Mouse (Mus musculus): Measurements from ENCODE around the gene Lrrc8d. TPM values are rescaled to one million over a fixed set of nuclear protein-coding genes. Genes with fewer than 3 reads are reported as not detected.

Gene Lrrc8d
- polyA plus RNA-seq, 1 experiment: 34.6 TPM

GRCm38 (mm10) chr5:105777645-105778044, 77.9 kb downstream of the Lrrc8d start:
- Histone ChIP-seq H3K36me3 (ENCODE audit: control insufficient read depth, insufficient read depth, low read length, poor library complexity, severe bottlenecking) (no peaks in the 10 kb centered on the region), H3K27me3 (ENCODE audit: control insufficient read depth, insufficient read depth, low read length, poor library complexity, severe bottlenecking) (no peaks in the 10 kb centered on the region), H3K4me3 (ENCODE audit: low read depth, low read length) (no peak overlapping the region), H3K9me3 (replicated peaks; ENCODE audit: control insufficient read depth, insufficient read depth, low read length, poor library complexity, severe bottlenecking) (no peaks in the 10 kb centered on the region), H3K27ac (ENCODE audit: insufficient read depth, low read length) (no peak overlapping the region), H3K4me1 (ENCODE audit: control insufficient read depth, insufficient read depth, low read length) (peaks cover 9% of the 10 kb centered on the region), H3K9ac (ENCODE audit: low read depth, poor library complexity, severe bottlenecking) (no peak overlapping the region)
- no peak for TF ChIP-seq CTCF (IDR thresholded peaks at IDR 0.05; ENCODE audit: low read depth, low read length)
- TF ChIP-seq POLR2A (IDR thresholded peaks at IDR 0.05; ENCODE audit: insufficient read depth, low read length): no peak
- TF ChIP-seq EP300 (IDR thresholded peaks at IDR 0.05; ENCODE audit: insufficient read depth, low read depth, low read length): no peak

- no peak overlapping the region for H3K4me3 ChIP-seq (ENCODE audit: low read depth, low read length)
- H3K36me3 ChIP-seq (ENCODE audit: control insufficient read depth, insufficient read depth, low read length, poor library complexity, severe bottlenecking): no peaks in the 10 kb centered on the region
- no peaks in the 10 kb centered on the region for H3K27me3 ChIP-seq (ENCODE audit: control insufficient read depth, insufficient read depth, low read length, poor library complexity, severe bottlenecking)
- H3K9me3 ChIP-seq (replicated peaks; ENCODE audit: control insufficient read depth, insufficient read depth, low read length, poor library complexity, severe bottlenecking): no peaks in the 10 kb centered on the region
- H3K4me1 ChIP-seq (ENCODE audit: control insufficient read depth, insufficient read depth, low read length): peaks cover 9% of the 10 kb centered on the region
- TF ChIP-seq EP300 (IDR thresholded peaks at IDR 0.05; ENCODE audit: insufficient read depth, low read depth, low read length) (no peak), POLR2A (IDR thresholded peaks at IDR 0.05; ENCODE audit: insufficient read depth, low read length) (no peak)
- H3K27ac ChIP-seq (ENCODE audit: insufficient read depth, low read length): no peak overlapping the region
- no peak overlapping the region for H3K9ac ChIP-seq (ENCODE audit: low read depth, poor library complexity, severe bottlenecking)
Observed at GRCm38 (mm10) chr5:105778189-105778588, 78.4 kb downstream of the Lrrc8d start.

- no peaks in the 10 kb centered on the region for H3K27me3 ChIP-seq (ENCODE audit: control insufficient read depth, insufficient read depth, low read length, poor library complexity, severe bottlenecking)
- no peaks in the 10 kb centered on the region for H3K36me3 ChIP-seq (ENCODE audit: control insufficient read depth, insufficient read depth, low read length, poor library complexity, severe bottlenecking)
- no peak overlapping the region for H3K9ac ChIP-seq (ENCODE audit: low read depth, poor library complexity, severe bottlenecking)
- H3K4me1 ChIP-seq (ENCODE audit: control insufficient read depth, insufficient read depth, low read length): peaks cover 9% of the 10 kb centered on the region
- no peak for TF ChIP-seq EP300 (IDR thresholded peaks at IDR 0.05; ENCODE audit: insufficient read depth, low read depth, low read length)
- no peak for TF ChIP-seq POLR2A (IDR thresholded peaks at IDR 0.05; ENCODE audit: insufficient read depth, low read length)
- no peak for TF ChIP-seq CTCF (IDR thresholded peaks at IDR 0.05; ENCODE audit: low read depth, low read length)
- H3K27ac ChIP-seq (ENCODE audit: insufficient read depth, low read length): no peak overlapping the region
- H3K4me3 ChIP-seq (ENCODE audit: low read depth, low read length): no peak overlapping the region
- H3K9me3 ChIP-seq (replicated peaks; ENCODE audit: control insufficient read depth, insufficient read depth, low read length, poor library complexity, severe bottlenecking): no peaks in the 10 kb centered on the region
Observed at GRCm38 (mm10) chr5:105778723-105779122, 79.0 kb downstream of the Lrrc8d start.

GRCm38 (mm10) chr5:105779331-105779730, 79.6 kb downstream of the Lrrc8d start:
- H3K4me3 ChIP-seq (ENCODE audit: low read depth, low read length): no peak overlapping the region
- TF ChIP-seq CTCF (IDR thresholded peaks at IDR 0.05; ENCODE audit: low read depth, low read length): no peak
- no peak for TF ChIP-seq EP300 (IDR thresholded peaks at IDR 0.05; ENCODE audit: insufficient read depth, low read depth, low read length)
- TF ChIP-seq POLR2A (IDR thresholded peaks at IDR 0.05; ENCODE audit: insufficient read depth, low read length): no peak
- H3K4me1 ChIP-seq (ENCODE audit: control insufficient read depth, insufficient read depth, low read length): peaks cover 9% of the 10 kb centered on the region
- H3K36me3 ChIP-seq (ENCODE audit: control insufficient read depth, insufficient read depth, low read length, poor library complexity, severe bottlenecking): no peaks in the 10 kb centered on the region
- no peaks in the 10 kb centered on the region for H3K9me3 ChIP-seq (replicated peaks; ENCODE audit: control insufficient read depth, insufficient read depth, low read length, poor library complexity, severe bottlenecking)
- no peak overlapping the region for H3K9ac ChIP-seq (ENCODE audit: low read depth, poor library complexity, severe bottlenecking)
- H3K27me3 ChIP-seq (ENCODE audit: control insufficient read depth, insufficient read depth, low read length, poor library complexity, severe bottlenecking): no peaks in the 10 kb centered on the region
- H3K27ac ChIP-seq (ENCODE audit: insufficient read depth, low read length): peak overlapping the region; percentile 13; the same call in 1 of the 2 replicates

GRCm38 (mm10) chr5:105783848-105784247, 84.1 kb downstream of the Lrrc8d start:
- H3K27me3 ChIP-seq (ENCODE audit: control insufficient read depth, insufficient read depth, low read length, poor library complexity, severe bottlenecking): no peaks in the 10 kb centered on the region
- no peaks in the 10 kb centered on the region for H3K9me3 ChIP-seq (replicated peaks; ENCODE audit: control insufficient read depth, insufficient read depth, low read length, poor library complexity, severe bottlenecking)
- H3K36me3 ChIP-seq (ENCODE audit: control insufficient read depth, insufficient read depth, low read length, poor library complexity, severe bottlenecking): no peaks in the 10 kb centered on the region
- no peak overlapping the region for H3K4me3 ChIP-seq (ENCODE audit: low read depth, low read length)
- TF ChIP-seq CTCF (IDR thresholded peaks at IDR 0.05; ENCODE audit: low read depth, low read length) (no peak), POLR2A (IDR thresholded peaks at IDR 0.05; ENCODE audit: insufficient read depth, low read length) (no peak), EP300 (IDR thresholded peaks at IDR 0.05; ENCODE audit: insufficient read depth, low read depth, low read length) (no peak)
- no peak overlapping the region for H3K9ac ChIP-seq (ENCODE audit: low read depth, poor library complexity, severe bottlenecking)
- no peaks in the 10 kb centered on the region for H3K4me1 ChIP-seq (ENCODE audit: control insufficient read depth, insufficient read depth, low read length)
- no peak overlapping the region for H3K27ac ChIP-seq (ENCODE audit: insufficient read depth, low read length)

- no peaks in the 10 kb centered on the region for H3K36me3 ChIP-seq (ENCODE audit: control insufficient read depth, insufficient read depth, low read length, poor library complexity, severe bottlenecking)
- no peak overlapping the region for H3K27ac ChIP-seq (ENCODE audit: insufficient read depth, low read length)
- no peaks in the 10 kb centered on the region for H3K9me3 ChIP-seq (replicated peaks; ENCODE audit: control insufficient read depth, insufficient read depth, low read length, poor library complexity, severe bottlenecking)
- H3K27me3 ChIP-seq (ENCODE audit: control insufficient read depth, insufficient read depth, low read length, poor library complexity, severe bottlenecking): no peaks in the 10 kb centered on the region
- H3K9ac ChIP-seq (ENCODE audit: low read depth, poor library complexity, severe bottlenecking): no peak overlapping the region
- TF ChIP-seq POLR2A (IDR thresholded peaks at IDR 0.05; ENCODE audit: insufficient read depth, low read length) (no peak), EP300 (IDR thresholded peaks at IDR 0.05; ENCODE audit: insufficient read depth, low read depth, low read length) (no peak), CTCF (IDR thresholded peaks at IDR 0.05; ENCODE audit: low read depth, low read length) (no peak)
- no peaks in the 10 kb centered on the region for H3K4me1 ChIP-seq (ENCODE audit: control insufficient read depth, insufficient read depth, low read length)
- H3K4me3 ChIP-seq (ENCODE audit: low read depth, low read length): no peak overlapping the region
Observed at GRCm38 (mm10) chr5:105784724-105785123, 85.0 kb downstream of the Lrrc8d start.

All from ES-Bruce4 (cell line).